Mouse (Mus musculus) intestine, embryonic 15.5 days (tissue): Measurements from ENCODE around the gene Ss18l2. TPM values are rescaled to one million over a fixed set of nuclear protein-coding genes. Genes with fewer than 3 reads are reported as not detected.
A peak's percentile ranks its signal among the peaks of the same experiment; 100 is the strongest.

Experiments used
- ATAC-seq: fragments of 200-750 bp; cut with Nextera tagmentation; 2 replicates; pipeline ENCODE4 v1.8.0; 2017; ENCODE audit warnings: moderate TSS enrichment, moderate library complexity
- H3K27ac ChIP-seq: fragments of 300-500 bp; sonication (generic); 2 replicates; pipeline ENCODE4 v1.5.1; 2015; ENCODE audit warnings: mild to moderate bottlenecking, inconsistent platforms
- H3K27me3 ChIP-seq: fragments of 300-500 bp; sonication (generic); replicated peaks from 2 replicates; pipeline ENCODE4 v1.6.1; 2015; ENCODE audit warnings: inconsistent platforms
- H3K36me3 ChIP-seq: fragments of 300-500 bp; sonication (generic); 2 replicates; pipeline ENCODE4 v1.6.1; 2015; ENCODE audit warnings: inconsistent platforms
- H3K4me1 ChIP-seq: fragments of 300-500 bp; sonication (generic); replicated peaks from 2 replicates; pipeline ENCODE4 v1.6.1; 2015; ENCODE audit warnings: inconsistent platforms
- H3K4me2 ChIP-seq: fragments of 300-500 bp; sonication (generic); replicated peaks from 2 replicates; pipeline ENCODE4 v1.6.1; 2015; ENCODE audit warnings: mild to moderate bottlenecking, inconsistent platforms
- H3K4me3 ChIP-seq: fragments of 300-500 bp; sonication (generic); replicated peaks from 2 replicates; pipeline ENCODE4 v1.5.1; 2015; ENCODE audit warnings: inconsistent platforms
- H3K9ac ChIP-seq: fragments of 300-500 bp; sonication (generic); 2 replicates; pipeline ENCODE4 v1.6.1; 2015; ENCODE audit warnings: inconsistent platforms
- H3K9me3 ChIP-seq: fragments of 300-500 bp; sonication (generic); 2 replicates; pipeline ENCODE4 v1.6.1; 2016; ENCODE audit warnings: inconsistent platforms
- WGBS: fragments of 180-500 bp; shearing (Covaris S2); methylation state at CpG from one replicate; pipeline ENCODE4 v1.1.7; 2015; 5-methylcytosine and 5-hydroxymethylcytosine counted together
- polyA plus RNA-seq: library from polyadenylated mRNA; unstranded; fragments of >200 nt; fragmentation: Nextera tagmentation; extraction: Ambion mirVana; gene quantifications from 2 replicates; pipeline ENCODE4 v1.2.1, GENCODE M21; 2015

Gene Ss18l2
- polyA plus RNA-seq, 1 experiment from 2014 or later = 141 TPM

- H3K36me3 ChIP-seq = peaks cover 34% of the 10 kb centered on the region
- whole genome bisulfite sequencing = 94% methylated on average over 3 of the region's 3 CpGs
Observed at GRCm38 (mm10) chr9:121741168-121741567, 31.0 kb downstream of the Ss18l2 start.

GRCm38 (mm10) chr9:121744051-121744450, 33.9 kb downstream of the Ss18l2 start:
- Histone ChIP-seq H3K36me3 (peaks cover 54% of the 10 kb centered on the region), H3K4me3 (no peak overlapping the region), H3K9ac (no peak overlapping the region), H3K27ac (no peak overlapping the region), H3K9me3 (no peaks in the 10 kb centered on the region), H3K4me1 (no peaks in the 10 kb centered on the region), H3K27me3 (no peaks in the 10 kb centered on the region), H3K4me2 (no peak overlapping the region)
- no peak for ATAC-seq
- WGBS = 89% methylated on average over 8 of the region's 8 CpGs

More at GRCm38 (mm10) chr9:121741168-121741567, 31.0 kb downstream of the Ss18l2 start:
- H3K4me3 ChIP-seq = no peak overlapping the region
- H3K27me3 ChIP-seq = no peaks in the 10 kb centered on the region
- H3K27ac ChIP-seq = no peak overlapping the region
- no peaks in the 10 kb centered on the region for H3K4me1 ChIP-seq
- H3K9ac ChIP-seq = no peak overlapping the region
- no peak overlapping the region for H3K4me2 ChIP-seq
- H3K9me3 ChIP-seq = no peaks in the 10 kb centered on the region
- no peak for ATAC-seq

- Histone ChIP-seq H3K9ac (no peak overlapping the region), H3K4me3 (no peak overlapping the region), H3K4me2 (no peak overlapping the region), H3K27ac (no peak overlapping the region), H3K36me3 (peaks cover 65% of the 10 kb centered on the region), H3K4me1 (peaks cover under 1% of the 10 kb centered on the region), H3K9me3 (no peaks in the 10 kb centered on the region), H3K27me3 (no peaks in the 10 kb centered on the region)
- no peak for ATAC-seq
- WGBS = 96% methylated on average over 9 of the region's 9 CpGs
Observed at GRCm38 (mm10) chr9:121752774-121753173, 42.6 kb downstream of the Ss18l2 start.

GRCm38 (mm10) chr9:121754624-121755023, 44.5 kb downstream of the Ss18l2 start:
- Histone ChIP-seq H3K4me3 (no peak overlapping the region), H3K27me3 (no peaks in the 10 kb centered on the region), H3K4me1 (peaks cover 13% of the 10 kb centered on the region), H3K9ac (no peak overlapping the region), H3K27ac (no peak overlapping the region), H3K36me3 (peaks cover 53% of the 10 kb centered on the region), H3K4me2 (no peak overlapping the region), H3K9me3 (no peaks in the 10 kb centered on the region)
- WGBS = 83% methylated on average over 3 of the region's 3 CpGs
- ATAC-seq = no peak

- no peak for ATAC-seq
- Histone ChIP-seq H3K4me2 (no peak overlapping the region), H3K4me3 (no peak overlapping the region), H3K9ac (no peak overlapping the region), H3K27me3 (no peaks in the 10 kb centered on the region), H3K9me3 (no peaks in the 10 kb centered on the region), H3K36me3 (peaks cover 31% of the 10 kb centered on the region), H3K27ac (no peak overlapping the region), H3K4me1 (peaks cover 28% of the 10 kb centered on the region)
- WGBS = 88% methylated on average over 3 of the region's 3 CpGs
Observed at GRCm38 (mm10) chr9:121756785-121757184, 46.7 kb downstream of the Ss18l2 start.

- 0 out of 2 replicates have a peak overlapping the region, but pooled peaks have one; percentile 96 for H3K4me2 ChIP-seq
- 61% methylated on average over 3 of the region's 3 CpGs for WGBS
- no peaks in the 10 kb centered on the region for H3K27me3 ChIP-seq
- ATAC-seq = no peak
- no peaks in the 10 kb centered on the region for H3K9me3 ChIP-seq
- no peak overlapping the region for H3K4me3 ChIP-seq
- no peak overlapping the region for H3K27ac ChIP-seq
- H3K4me1 ChIP-seq = peaks cover 32% of the 10 kb centered on the region
- no peak overlapping the region for H3K9ac ChIP-seq
- peaks cover 28% of the 10 kb centered on the region for H3K36me3 ChIP-seq
Observed at GRCm38 (mm10) chr9:121757432-121757831, 47.3 kb downstream of the Ss18l2 start.

- Histone ChIP-seq H3K9me3 (no peaks in the 10 kb centered on the region), H3K9ac (peak overlapping the region; percentile 84; the same call in 1 of the 2 replicates), H3K4me2 (peak overlapping the region; percentile 96), H3K4me1 (peaks cover 32% of the 10 kb centered on the region), H3K36me3 (peaks cover 27% of the 10 kb centered on the region), H3K27ac (0 out of 2 replicates have a peak overlapping the region, but pooled peaks have one; percentile 93), H3K27me3 (no peaks in the 10 kb centered on the region), H3K4me3 (peak overlapping the region; percentile 90)
- ATAC-seq = no peak
- WGBS = 52% methylated on average over 10 of the region's 10 CpGs
Observed at GRCm38 (mm10) chr9:121757835-121758814, 48.0 kb downstream of the Ss18l2 start.

GRCm38 (mm10) chr9:121759091-121760081, 49.3 kb downstream of the Ss18l2 start, which contains the start of gene Zfp651:
Gene Zfp651, plus strand, starts transcription at chr9:121759330.
- peak within 1 kb of the TSS; percentile 90 for H3K4me3 ChIP-seq
- peak within 1 kb of the TSS; percentile 84 for H3K9ac ChIP-seq
- H3K4me2 ChIP-seq = peak within 1 kb of the TSS; percentile 96
- peaks cover 32% of the 10 kb centered on the region for H3K4me1 ChIP-seq
- peaks cover 23% of the 10 kb centered on the region for H3K36me3 ChIP-seq
- under 1% methylated on average over 97 of the region's 97 CpGs for WGBS
- H3K9me3 ChIP-seq = no peaks in the 10 kb centered on the region
- peak; percentile 88 for ATAC-seq
- peak within 1 kb of the TSS; percentile 93 for H3K27ac ChIP-seq
- H3K27me3 ChIP-seq = no peaks in the 10 kb centered on the region

- peak overlapping the region; percentile 90 for H3K4me3 ChIP-seq
- H3K27me3 ChIP-seq = no peaks in the 10 kb centered on the region
- ATAC-seq = peak; percentile 77
- H3K4me1 ChIP-seq = peaks cover 32% of the 10 kb centered on the region
- peak overlapping the region; percentile 96 for H3K4me2 ChIP-seq
- H3K9ac ChIP-seq = peak overlapping the region; percentile 84
- H3K36me3 ChIP-seq = peaks cover 18% of the 10 kb centered on the region
- H3K27ac ChIP-seq = peak overlapping the region; percentile 93
- H3K9me3 ChIP-seq = no peaks in the 10 kb centered on the region
- WGBS = 2% methylated on average over 43 of the region's 43 CpGs
Observed at GRCm38 (mm10) chr9:121760271-121761090, 50.4 kb downstream of the Ss18l2 start.

GRCm38 (mm10) chr9:121761091-121761665, 51.0 kb downstream of the Ss18l2 start:
- Histone ChIP-seq H3K27ac (0 out of 2 replicates have a peak overlapping the region, but pooled peaks have one; percentile 93), H3K27me3 (no peaks in the 10 kb centered on the region)

GRCm38 (mm10) chr9:121761787-121762186, 51.7 kb downstream of the Ss18l2 start:
- Histone ChIP-seq H3K9ac (no peak overlapping the region), H3K4me3 (no peak overlapping the region), H3K9me3 (no peaks in the 10 kb centered on the region), H3K27ac (no peak overlapping the region), H3K36me3 (peaks cover 16% of the 10 kb centered on the region), H3K27me3 (no peaks in the 10 kb centered on the region), H3K4me2 (peak overlapping the region; percentile 96; the same call in 1 of the 2 replicates), H3K4me1 (peaks cover 32% of the 10 kb centered on the region)
- no peak for ATAC-seq
- 70% methylated on average over 8 of the region's 8 CpGs for WGBS

More at GRCm38 (mm10) chr9:121761091-121761665, 51.0 kb downstream of the Ss18l2 start:
- H3K4me3 ChIP-seq = peak overlapping the region; percentile 90
- no peak for ATAC-seq
- H3K9ac ChIP-seq = peak overlapping the region; percentile 84; the same call in 1 of the 2 replicates
- peaks cover 32% of the 10 kb centered on the region for H3K4me1 ChIP-seq
- peaks cover 14% of the 10 kb centered on the region for H3K36me3 ChIP-seq
- 68% methylated on average over 10 of the region's 10 CpGs for WGBS
- no peaks in the 10 kb centered on the region for H3K9me3 ChIP-seq
- peak overlapping the region; percentile 96 for H3K4me2 ChIP-seq
